Mouse (Mus musculus) forebrain, embryonic 16.5 days (tissue): ENCODE data around the gene Nxn. TPM values are rescaled to one million over a fixed set of nuclear protein-coding genes. Genes with fewer than 3 reads are reported as not detected.

Experiments
- ATAC-seq: fragments of 200-750 bp; cut with Nextera tagmentation; 2 replicates; pipeline ENCODE4 v1.8.0; 2017; ENCODE audit warnings: mild to moderate bottlenecking, moderate library complexity
- H3K27ac ChIP-seq: fragments of 300-500 bp; sonication (generic); 2 replicates; pipeline ENCODE4 v1.5.1; 2014; ENCODE audit warnings: low read length, control low read depth
- H3K27me3 ChIP-seq: fragments of 300-500 bp; sonication (generic); replicated peaks from 2 replicates; pipeline ENCODE4 v1.6.1; 2014; ENCODE audit warnings: low read length; ENCODE audit not compliant: control insufficient read depth, insufficient read depth
- H3K36me3 ChIP-seq: fragments of 300-500 bp; sonication (generic); 2 replicates; pipeline ENCODE4 v1.6.1; 2014; ENCODE audit not compliant: control insufficient read depth, insufficient read depth
- H3K4me1 ChIP-seq: fragments of 300-500 bp; sonication (generic); replicated peaks from 2 replicates; pipeline ENCODE4 v1.6.1; 2014; ENCODE audit warnings: low read length; ENCODE audit not compliant: control insufficient read depth, insufficient read depth
- H3K4me2 ChIP-seq: fragments of 300-500 bp; sonication (generic); 2 replicates; pipeline ENCODE4 v1.6.1; 2014; ENCODE audit warnings: mild to moderate bottlenecking, low read length, control low read depth
- H3K4me3 ChIP-seq: fragments of 300-500 bp; sonication (generic); replicated peaks from 2 replicates; pipeline ENCODE4 v1.5.1; 2014; ENCODE audit warnings: mild to moderate bottlenecking, low read length, control low read depth
- H3K9ac ChIP-seq: fragments of 300-500 bp; sonication (generic); replicated peaks from 2 replicates; pipeline ENCODE4 v1.6.1; 2014; ENCODE audit warnings: low read depth, low read length, control low read depth
- H3K9me3 ChIP-seq: fragments of 300-500 bp; sonication (generic); 2 replicates; pipeline ENCODE4 v1.6.1; 2016; ENCODE audit warnings: low read length; ENCODE audit not compliant: control insufficient read depth
- WGBS: fragments of 180-500 bp; shearing (Covaris S2); extraction: QIAGEN DNeasy Blood & Tissue Kit; methylation state at CpG from one replicate; pipeline ENCODE4 v1.1.7; 2014; 5-methylcytosine and 5-hydroxymethylcytosine counted together
- polyA plus RNA-seq: library from polyadenylated mRNA; unstranded; fragments of >200 nt; fragmentation: Nextera tagmentation; extraction: Ambion mirVana; gene quantifications from 2 replicates; pipeline ENCODE4 v1.2.1, GENCODE M21; 2015

Nxn gene
- polyA plus RNA-seq, 1 experiment from 2014 or later: 14.5 TPM

- no peaks in the 10 kb centered on the region for H3K9me3 ChIP-seq
- WGBS: 37% methylated on average over 6 of the region's 6 CpGs
- peaks cover 9% of the 10 kb centered on the region; the same call in 1 of the 2 replicates for H3K4me1 ChIP-seq
- H3K4me3 ChIP-seq: no peak overlapping the region
- H3K9ac ChIP-seq: no peak overlapping the region
- H3K27me3 ChIP-seq: no peaks in the 10 kb centered on the region
- H3K4me2 ChIP-seq: no peak overlapping the region
- H3K27ac ChIP-seq: no peak overlapping the region
- ATAC-seq: no peak
- no peaks in the 10 kb centered on the region for H3K36me3 ChIP-seq
Observed at GRCm38 (mm10) chr11:76309072-76309471, 89.9 kb downstream of the Nxn start.

- ATAC-seq: no peak
- no peak overlapping the region for H3K4me3 ChIP-seq
- H3K9me3 ChIP-seq: no peaks in the 10 kb centered on the region
- no peak overlapping the region for H3K27ac ChIP-seq
- no peaks in the 10 kb centered on the region for H3K36me3 ChIP-seq
- H3K27me3 ChIP-seq: no peaks in the 10 kb centered on the region
- peaks cover 7% of the 10 kb centered on the region; the same call in 1 of the 2 replicates for H3K4me1 ChIP-seq
- no peak overlapping the region for H3K4me2 ChIP-seq
- WGBS: 57% methylated on average over 4 of the region's 4 CpGs
- H3K9ac ChIP-seq: no peak overlapping the region
Observed at GRCm38 (mm10) chr11:76306769-76307168, 92.2 kb downstream of the Nxn start.

GRCm38 (mm10) chr11:76305571-76305970 lies 93.4 kb downstream of the Nxn start:
- Histone ChIP-seq H3K9me3 (no peaks in the 10 kb centered on the region), H3K4me1 (peaks cover 3% of the 10 kb centered on the region; the same call in 1 of the 2 replicates), H3K27me3 (no peaks in the 10 kb centered on the region), H3K36me3 (no peaks in the 10 kb centered on the region), H3K4me3 (no peak overlapping the region), H3K27ac (no peak overlapping the region), H3K4me2 (no peak overlapping the region), H3K9ac (no peak overlapping the region)
- ATAC-seq: no peak
- WGBS: 69% methylated on average over 4 of the region's 4 CpGs

- no peak for ATAC-seq
- Histone ChIP-seq H3K36me3 (no peaks in the 10 kb centered on the region), H3K9me3 (no peaks in the 10 kb centered on the region), H3K4me1 (0 out of 2 replicates have a peak, but pooled peaks cover 2% of the 10 kb centered on the region), H3K27ac (no peak overlapping the region), H3K4me2 (no peak overlapping the region), H3K9ac (no peak overlapping the region), H3K27me3 (no peaks in the 10 kb centered on the region), H3K4me3 (no peak overlapping the region)
- 83% methylated on average over 10 of the region's 11 CpGs for WGBS
Observed at GRCm38 (mm10) chr11:76303368-76303767, 95.6 kb downstream of the Nxn start.

- H3K4me1 ChIP-seq: peaks cover 8% of the 10 kb centered on the region; the same call in 1 of the 2 replicates
- peak; percentile 49; the same call in 1 of the 2 replicates for ATAC-seq
- no peaks in the 10 kb centered on the region for H3K36me3 ChIP-seq
- H3K4me3 ChIP-seq: no peak overlapping the region
- H3K4me2 ChIP-seq: no peak overlapping the region
- H3K27ac ChIP-seq: no peak overlapping the region
- WGBS: 62% methylated on average over 5 of the region's 5 CpGs
- H3K9me3 ChIP-seq: no peaks in the 10 kb centered on the region
- H3K9ac ChIP-seq: no peak overlapping the region
- no peaks in the 10 kb centered on the region for H3K27me3 ChIP-seq
Observed at GRCm38 (mm10) chr11:76300862-76301261, 98.1 kb downstream of the Nxn start.

- Histone ChIP-seq H3K9ac (no peak overlapping the region), H3K4me1 (peaks cover 17% of the 10 kb centered on the region), H3K27me3 (no peaks in the 10 kb centered on the region), H3K9me3 (no peaks in the 10 kb centered on the region), H3K4me3 (no peak overlapping the region), H3K4me2 (no peak overlapping the region), H3K27ac (no peak overlapping the region), H3K36me3 (no peaks in the 10 kb centered on the region)
- WGBS: 45% methylated on average over 9 of the region's 9 CpGs
- no peak for ATAC-seq
Observed at GRCm38 (mm10) chr11:76298457-76299000, 100.4 kb downstream of the Nxn start.

GRCm38 (mm10) chr11:76297252-76297651 lies 101.7 kb downstream of the Nxn start:
- WGBS: 30% methylated on average over 9 of the region's 9 CpGs
- H3K36me3 ChIP-seq: no peaks in the 10 kb centered on the region
- peaks cover 23% of the 10 kb centered on the region for H3K4me1 ChIP-seq
- H3K4me3 ChIP-seq: no peak overlapping the region
- H3K27me3 ChIP-seq: no peaks in the 10 kb centered on the region
- ATAC-seq: no peak
- H3K9me3 ChIP-seq: no peaks in the 10 kb centered on the region
- H3K27ac ChIP-seq: no peak overlapping the region
- no peak overlapping the region for H3K9ac ChIP-seq
- H3K4me2 ChIP-seq: no peak overlapping the region

- no peaks in the 10 kb centered on the region for H3K9me3 ChIP-seq
- no peak overlapping the region for H3K4me3 ChIP-seq
- no peaks in the 10 kb centered on the region for H3K36me3 ChIP-seq
- H3K9ac ChIP-seq: no peak overlapping the region
- 16% methylated on average over 9 of the region's 9 CpGs for WGBS
- no peak overlapping the region for H3K27ac ChIP-seq
- H3K4me1 ChIP-seq: peaks cover 37% of the 10 kb centered on the region
- H3K27me3 ChIP-seq: no peaks in the 10 kb centered on the region
- no peak overlapping the region for H3K4me2 ChIP-seq
- no peak for ATAC-seq
Observed at GRCm38 (mm10) chr11:76294836-76295235, 104.1 kb downstream of the Nxn start.

GRCm38 (mm10) chr11:76294078-76294477 lies 104.9 kb downstream of the Nxn start:
- ATAC-seq: no peak
- no peak overlapping the region for H3K9ac ChIP-seq
- H3K4me3 ChIP-seq: no peak overlapping the region
- WGBS: 25% methylated on average over 5 of the region's 5 CpGs
- H3K27me3 ChIP-seq: no peaks in the 10 kb centered on the region
- no peaks in the 10 kb centered on the region for H3K36me3 ChIP-seq
- no peak overlapping the region for H3K27ac ChIP-seq
- no peak overlapping the region for H3K4me2 ChIP-seq
- H3K4me1 ChIP-seq: peaks cover 44% of the 10 kb centered on the region
- H3K9me3 ChIP-seq: no peaks in the 10 kb centered on the region

GRCm38 (mm10) chr11:76292831-76293230 lies 106.1 kb downstream of the Nxn start:
- 64% methylated on average over 6 of the region's 6 CpGs for WGBS
- Histone ChIP-seq H3K4me1 (peaks cover 53% of the 10 kb centered on the region), H3K4me2 (no peak overlapping the region), H3K36me3 (no peaks in the 10 kb centered on the region), H3K9me3 (no peaks in the 10 kb centered on the region), H3K27ac (no peak overlapping the region), H3K4me3 (no peak overlapping the region), H3K27me3 (no peaks in the 10 kb centered on the region), H3K9ac (no peak overlapping the region)
- ATAC-seq: no peak
